Mouse (Mus musculus) lung, postnatal 25 days (tissue): ENCODE results near the gene Irgc1.
A peak's percentile ranks its signal among the peaks of the same experiment; 100 is the strongest.

Experiments used
- DNase-seq: peaks from one replicate; pipeline ENCODE4 v3.0.0; 2022; ENCODE audit warnings: low spot score

Gene Irgc1

GRCm38 (mm10) chr7:24472442-24472841, 20.3 kb upstream of the Irgc1 start:
- no peak for DNase-seq

DNA sequence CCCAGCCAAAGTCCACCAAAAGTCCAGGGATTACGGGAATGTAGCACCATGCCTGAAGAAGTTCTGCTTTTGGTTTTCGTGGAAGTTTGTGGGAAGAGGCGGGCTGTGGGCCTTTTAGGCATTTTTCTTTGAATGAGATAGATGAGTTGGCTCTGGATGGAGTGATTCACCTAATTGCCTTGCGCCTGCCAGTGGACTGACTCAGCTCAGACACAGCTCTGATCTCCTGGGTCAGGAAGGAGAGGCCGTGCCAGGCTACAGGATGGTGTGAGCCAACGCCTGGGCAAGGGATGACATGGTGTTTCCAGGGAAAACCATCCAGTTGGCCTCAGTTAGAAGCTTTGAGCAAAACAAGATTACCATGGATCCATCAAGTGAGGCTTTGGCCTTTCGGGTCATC, 18.3 kb upstream of the Irgc1 start:
- peak; percentile 39 for DNase-seq

- peak; percentile 18 for DNase-seq
Measured at GRCm38 (mm10) chr7:24469126-24469525, 17.0 kb upstream of the Irgc1 start.

- DNase-seq = no peak
Measured at GRCm38 (mm10) chr7:24467886-24468285, 15.8 kb upstream of the Irgc1 start.

DNA sequence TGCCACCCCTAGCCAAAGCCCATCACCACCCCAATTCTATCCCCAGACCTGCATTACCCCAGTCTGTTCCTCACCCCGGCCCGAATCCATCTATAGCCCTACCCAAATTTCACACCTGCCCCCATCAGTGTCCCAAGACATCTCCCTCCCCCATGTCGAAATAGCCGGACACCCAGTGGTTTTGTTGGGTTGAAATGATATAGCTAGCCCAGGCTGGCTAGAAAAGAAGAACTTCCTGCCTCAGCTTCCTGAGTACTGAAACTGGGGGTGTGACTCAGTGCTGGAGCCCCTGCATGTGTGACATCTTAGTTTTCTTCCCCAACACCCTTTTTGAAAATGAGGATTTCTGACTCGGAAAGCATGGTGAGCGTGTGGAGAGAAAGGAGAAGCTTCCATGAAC, 14.7 kb upstream of the Irgc1 start:
- no peak for DNase-seq

- DNase-seq = peak; percentile 74
Measured at GRCm38 (mm10) chr7:24462388-24463319, 10.6 kb upstream of the Irgc1 start, which contains the start of gene Plaur. Gene Plaur (plus strand): TSS chr7:24462484.

DNA sequence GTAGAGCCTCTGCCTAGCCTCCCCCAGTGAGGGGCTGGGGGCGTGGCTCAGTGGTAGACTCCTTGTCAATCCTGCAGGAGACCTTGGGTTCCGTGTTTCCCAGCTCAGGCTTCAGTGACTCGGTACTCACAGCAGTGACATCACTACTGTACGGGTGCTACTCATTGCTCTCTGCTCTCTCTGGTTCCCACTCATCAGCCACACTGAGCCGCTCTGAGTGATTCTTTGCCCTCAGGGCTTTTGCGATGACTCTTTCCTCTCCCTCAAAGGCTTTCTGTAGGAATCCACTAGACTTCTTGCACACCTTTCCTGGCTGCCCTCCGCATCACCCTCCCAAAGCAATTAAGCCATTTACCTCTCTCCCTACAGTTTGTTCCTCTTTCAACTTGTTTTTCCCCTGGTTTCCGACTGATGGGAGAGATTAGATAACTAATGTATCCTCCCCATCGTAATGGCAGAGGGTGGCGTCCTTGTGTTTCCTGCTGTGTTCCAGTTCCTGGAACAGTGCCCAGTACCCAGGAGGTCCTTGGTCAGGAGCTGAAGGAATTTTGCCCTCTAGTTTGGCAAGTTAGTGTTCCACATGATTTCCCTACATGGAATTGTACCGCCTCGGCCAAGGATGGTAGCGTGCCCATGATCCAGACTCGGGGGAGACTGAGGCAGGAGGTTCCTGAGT, 9.4 kb upstream of the Irgc1 start:
- peak; percentile 77 for DNase-seq

- DNase-seq = peak; percentile 78
Measured at GRCm38 (mm10) chr7:24459843-24460242, 7.7 kb upstream of the Irgc1 start.

- peak; percentile 34 for DNase-seq
Measured at GRCm38 (mm10) chr7:24459440-24459839, 7.3 kb upstream of the Irgc1 start.

DNA sequence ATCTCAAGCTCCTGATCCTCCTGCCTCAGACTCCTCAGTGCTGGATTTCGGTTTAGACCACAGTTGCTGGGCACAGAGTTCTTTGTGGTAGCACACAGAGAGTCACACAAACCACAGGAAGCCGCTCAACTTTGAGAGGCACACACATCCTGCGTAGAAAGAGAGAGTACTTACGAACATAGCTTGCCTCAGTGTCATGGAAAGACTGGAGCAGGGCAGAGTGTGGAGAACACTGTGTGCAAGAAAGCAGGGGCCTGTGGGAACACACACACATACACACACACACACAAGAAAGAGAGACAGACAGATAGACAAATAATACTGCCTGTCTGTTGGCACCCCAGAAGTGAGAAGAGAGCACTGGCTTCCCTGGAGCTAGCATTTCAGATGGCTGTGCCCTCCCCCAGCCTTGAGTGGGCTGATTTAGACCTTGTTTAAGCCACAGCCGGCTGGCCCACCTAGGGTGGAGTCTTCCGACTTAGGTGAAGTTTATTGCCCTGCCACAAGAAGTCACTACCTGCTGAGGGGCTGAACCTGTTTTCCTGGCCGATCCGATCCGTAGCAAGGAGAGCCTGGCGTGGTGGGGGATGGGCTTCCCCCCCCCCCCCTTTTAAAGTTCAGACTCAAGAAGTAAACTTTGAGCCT, 5.8 kb upstream of the Irgc1 start:
- DNase-seq = peak; percentile 76

- peak; percentile 71 for DNase-seq
Measured at GRCm38 (mm10) chr7:24455726-24456125, 3.6 kb upstream of the Irgc1 start.

GRCm38 (mm10) chr7:24454199-24454598, 2.1 kb upstream of the Irgc1 start:
- DNase-seq = no peak

- DNase-seq = no peak
Measured at GRCm38 (mm10) chr7:24450585-24451017, 1.5 kb downstream of the Irgc1 start.

DNA sequence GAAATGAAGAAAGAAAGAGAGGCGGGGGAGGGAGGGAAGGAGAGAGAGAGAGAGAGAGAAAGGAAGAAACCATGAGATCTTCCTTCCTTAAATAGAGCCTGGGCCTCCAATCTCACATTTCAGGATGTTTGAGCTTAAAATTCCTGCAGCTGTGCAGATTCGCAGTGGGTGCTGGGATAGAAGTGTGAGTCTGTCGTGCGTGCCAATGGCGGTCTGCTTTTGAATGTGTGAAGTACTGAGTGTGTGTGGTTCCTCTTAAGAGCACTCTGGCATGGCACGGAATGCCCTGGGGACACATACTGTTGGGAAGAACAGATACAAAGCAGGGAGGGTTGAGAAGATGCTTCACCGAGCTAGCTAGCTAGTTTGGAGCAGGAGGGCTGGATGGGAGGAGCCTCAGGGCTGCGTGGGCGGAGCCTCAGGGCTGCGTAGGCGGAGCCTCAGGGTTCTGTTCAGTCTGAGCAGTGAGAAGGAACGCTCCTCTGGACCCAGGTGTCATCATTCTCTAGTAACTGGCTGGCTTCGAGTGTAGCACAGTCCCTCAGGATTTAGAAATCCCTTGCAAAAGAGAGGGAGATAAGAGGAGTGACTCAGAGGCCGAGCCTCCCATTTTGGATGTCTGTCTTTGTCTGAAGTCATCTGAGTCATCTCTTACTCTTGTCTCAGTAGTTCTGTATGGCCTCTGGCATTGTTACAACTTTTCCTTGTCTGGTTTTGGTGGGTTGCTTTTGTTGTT, 3.1 kb downstream of the Irgc1 start:
- no peak for DNase-seq

DNA sequence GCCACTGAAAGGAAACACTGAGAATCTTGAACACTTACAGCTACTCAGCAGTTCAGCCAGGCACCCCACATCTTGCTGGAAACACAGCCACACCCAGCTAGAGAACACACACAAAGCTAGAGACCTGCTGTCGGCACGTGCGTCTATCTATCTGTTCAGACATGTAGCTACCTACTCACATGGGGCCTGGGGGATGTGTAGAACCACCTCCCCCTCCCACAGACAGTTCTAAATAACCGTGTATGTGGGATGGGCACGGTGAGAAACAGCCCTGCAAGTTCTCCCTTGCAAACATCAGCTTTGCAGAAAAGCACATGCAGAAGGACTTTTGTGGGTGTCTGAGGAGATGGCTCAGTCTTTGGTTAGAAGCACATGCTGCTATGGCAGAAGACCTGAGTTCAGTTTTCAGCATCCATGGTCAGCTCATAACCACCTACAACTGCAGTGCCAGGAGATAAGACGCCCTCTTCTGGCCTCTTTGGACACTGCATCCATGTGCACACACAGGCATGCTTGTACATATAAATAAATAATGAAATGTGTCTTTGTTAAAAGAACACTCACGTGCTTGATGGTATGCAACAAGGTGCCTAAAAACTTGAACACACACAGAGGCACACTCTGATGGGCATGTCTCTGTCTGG, 5.3 kb downstream of the Irgc1 start:
- DNase-seq = no peak

DNA sequence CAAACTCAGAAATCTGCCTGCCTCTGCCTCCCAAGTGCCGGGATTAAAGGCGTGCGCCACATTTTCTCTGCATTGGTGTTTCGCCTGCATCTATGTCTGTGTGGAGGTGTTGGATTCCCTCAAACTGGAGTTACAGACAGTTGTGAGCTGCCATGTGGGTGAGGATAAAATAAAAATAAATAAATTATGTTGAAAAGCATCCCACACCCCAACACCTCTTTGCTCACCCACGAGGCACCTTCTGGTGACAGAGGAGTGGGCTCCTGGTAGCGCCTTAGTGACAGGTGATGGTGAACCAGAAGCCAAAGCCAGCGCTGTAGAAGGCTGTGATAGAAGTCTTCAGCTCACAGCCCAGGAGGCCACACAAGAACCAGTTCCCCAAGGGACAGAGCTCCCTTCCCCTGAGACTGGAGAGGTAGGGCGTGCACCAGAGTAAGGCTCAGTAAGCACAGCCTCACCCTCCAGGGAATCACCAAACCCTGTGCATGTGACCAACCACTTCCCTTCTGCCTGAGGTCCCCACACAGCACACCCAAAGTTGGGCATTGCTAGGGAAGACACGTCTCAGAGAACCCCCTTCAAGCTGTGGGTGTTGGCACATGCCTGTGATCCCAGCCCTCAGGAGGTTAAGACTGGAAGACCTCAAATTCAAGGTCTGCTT, 6.7 kb downstream of the Irgc1 start:
- peak; percentile 77 for DNase-seq

DNA sequence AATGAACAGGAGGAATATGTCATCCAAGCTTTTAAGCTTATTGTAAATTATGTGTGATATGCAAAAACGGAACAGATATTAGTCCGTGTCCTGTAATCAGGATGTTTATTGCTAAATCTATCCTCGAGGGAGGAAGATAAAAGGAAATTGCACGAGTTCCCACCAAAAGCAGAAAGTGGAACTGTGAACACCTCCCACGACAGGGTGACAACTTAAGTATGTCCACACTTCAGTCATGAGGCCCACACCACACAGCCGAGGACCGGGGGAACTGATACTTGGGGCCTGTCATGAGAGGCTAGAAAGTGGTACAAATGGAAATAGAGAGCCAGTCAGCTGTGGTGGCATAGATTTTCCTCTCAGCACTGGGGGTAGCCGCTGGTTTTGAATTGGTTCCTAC, 9.8 kb downstream of the Irgc1 start:
- peak; percentile 64 for DNase-seq

DNA sequence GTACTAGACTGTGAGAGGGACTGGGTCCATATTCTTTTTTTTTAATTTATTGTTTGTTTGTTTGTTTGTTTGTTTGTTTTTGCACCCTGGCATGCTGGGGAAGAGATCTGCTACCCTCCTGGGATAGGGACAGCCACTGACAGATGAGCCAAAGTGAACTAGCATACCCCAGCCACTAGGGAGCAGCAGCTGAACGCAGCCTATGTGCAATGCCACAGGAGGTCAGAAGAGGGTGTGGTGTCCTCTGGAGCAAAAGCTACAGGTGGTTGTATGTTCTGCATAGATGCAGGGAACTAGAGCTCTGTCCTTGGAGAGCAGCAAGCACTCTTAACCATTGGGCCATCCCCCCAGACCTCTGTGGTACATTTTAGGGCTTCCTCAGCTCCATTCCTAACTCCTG, 10.3 kb downstream of the Irgc1 start:
- DNase-seq = peak; percentile 85

GRCm38 (mm10) chr7:24439891-24440290, 12.2 kb downstream of the Irgc1 start:
- no peak for DNase-seq

GRCm38 (mm10) chr7:24439191-24439590, 12.9 kb downstream of the Irgc1 start:
- no peak for DNase-seq

DNA sequence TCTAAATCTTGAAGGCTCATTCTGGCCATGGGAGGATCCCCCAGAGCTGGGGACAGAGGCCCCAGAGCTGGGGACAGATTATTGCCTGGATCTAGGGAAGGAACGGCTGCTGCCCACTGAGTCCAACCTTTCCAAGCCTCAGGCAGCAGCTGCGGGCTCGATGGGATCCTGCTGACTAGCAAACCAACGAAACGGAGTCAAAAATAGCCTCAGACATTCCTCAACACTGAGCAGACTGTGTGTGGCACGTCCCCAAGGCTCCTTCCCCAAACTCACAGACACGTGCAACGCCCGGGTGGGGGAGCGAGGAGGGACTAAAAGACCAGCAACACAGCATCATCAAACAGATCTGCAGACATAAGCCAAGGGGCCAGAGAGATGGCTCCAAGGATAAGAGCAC, 14.1 kb downstream of the Irgc1 start:
- DNase-seq = no peak
